Mouse (Mus musculus): ENCODE data around the gene Sergef. TPM values are rescaled to one million over a fixed set of nuclear protein-coding genes. Genes with fewer than 3 reads are reported as not detected.

The Sergef gene
- polyA plus RNA-seq, 1 experiment from 2014 or later = 9.7 TPM

DNA sequence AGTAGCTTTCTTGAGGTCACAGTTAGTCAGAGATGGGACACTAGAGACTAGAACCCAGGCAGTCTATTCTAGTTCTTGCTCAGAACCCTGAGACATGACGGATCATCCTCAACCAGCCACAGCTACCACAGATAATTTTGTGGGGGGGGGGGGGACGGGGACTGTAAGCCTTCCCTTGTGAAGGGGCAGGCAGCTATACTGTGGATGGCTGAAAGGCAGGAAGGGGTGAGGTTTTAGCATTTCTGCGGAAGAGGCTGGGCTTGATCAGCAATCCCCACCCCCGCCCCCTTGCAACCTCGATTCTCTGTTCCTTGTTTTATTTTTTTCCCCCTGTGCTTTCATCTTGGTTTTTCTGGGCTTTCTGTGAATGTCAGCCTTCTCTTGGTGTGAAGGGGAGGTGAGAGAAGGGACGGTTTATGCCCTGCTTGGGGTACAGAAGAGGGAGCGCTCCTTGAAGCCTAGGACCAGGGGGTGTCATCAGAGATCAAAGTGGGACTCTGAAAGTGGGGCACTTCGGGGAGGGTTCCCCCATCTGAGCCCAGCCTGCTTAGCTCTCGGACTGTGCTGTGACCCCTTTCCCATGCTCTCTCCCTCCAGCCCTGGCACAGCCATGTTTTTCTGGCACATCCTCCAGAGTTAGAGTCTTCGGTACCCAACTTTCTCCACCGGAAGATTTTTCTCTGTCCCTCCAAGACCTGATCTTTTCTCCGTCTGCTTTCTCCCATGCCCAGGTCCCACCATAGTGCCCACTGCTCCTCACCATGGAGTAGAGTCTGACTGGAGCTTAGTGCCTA, 245.7 kb downstream of the Sergef start:
- WGBS (ENCODE audit: insufficient replicate concordance) = 24% methylated on average over 11 of the region's 12 CpGs
- Histone ChIP-seq H3K9me3 (replicated peaks) (no peaks in the 10 kb centered on the region), H3K27ac (no peak overlapping the region), H3K9ac (no peak overlapping the region), H3K36me3 (no peaks in the 10 kb centered on the region), H3K4me1 (peaks cover 17% of the 10 kb centered on the region; the same call in 1 of the 2 replicates), H3K4me2 (no peak overlapping the region), H3K4me3 (no peak overlapping the region), H3K27me3 (replicated peaks) (peaks cover 62% of the 10 kb centered on the region)
- ATAC-seq = no peak

Other genes with a start within 250 kb of the Sergef start
- 0.10 and 0.17 TPM in 2 replicates for gene Kcnc1, start 243.3 kb downstream of the Sergef start, polyA plus RNA-seq (2016; fragmentation: Nextera tagmentation; extraction: Ambion mirVana)
- not detected in 2 replicates for gene Tph1, start 32.7 kb upstream of the Sergef start, polyA plus RNA-seq (2016; fragmentation: Nextera tagmentation; extraction: Ambion mirVana)
- 21.0 and 21.5 TPM in 2 replicates for gene Saal1, start 70.9 kb upstream of the Sergef start, polyA plus RNA-seq (2016; fragmentation: Nextera tagmentation; extraction: Ambion mirVana)
- gene Saa3, start 75.9 kb upstream of the Sergef start, polyA plus RNA-seq (2016; fragmentation: Nextera tagmentation; extraction: Ambion mirVana) = 0.35 and 1.1 TPM in 2 replicates
- 1.6 and 2.2 TPM in 2 replicates for gene Saa4, start 92.8 kb upstream of the Sergef start, polyA plus RNA-seq (2016; fragmentation: Nextera tagmentation; extraction: Ambion mirVana)
- 0.23 and 0.39 TPM in 2 replicates for gene Saa1, start 103.2 kb upstream of the Sergef start, polyA plus RNA-seq (2016; fragmentation: Nextera tagmentation; extraction: Ambion mirVana)
- gene Saa2, start 112.0 kb upstream of the Sergef start, polyA plus RNA-seq (2016; fragmentation: Nextera tagmentation; extraction: Ambion mirVana) = not detected in 2 replicates
- 9.7 and 10.7 TPM in 2 replicates for gene Hps5, start 156.3 kb upstream of the Sergef start, polyA plus RNA-seq (2016; fragmentation: Nextera tagmentation; extraction: Ambion mirVana)
- 56.4 and 59.0 TPM in 2 replicates for gene Gtf2h1, start 156.3 kb upstream of the Sergef start, polyA plus RNA-seq (2016; fragmentation: Nextera tagmentation; extraction: Ambion mirVana)
- gene Ldha, start 201.7 kb upstream of the Sergef start, polyA plus RNA-seq (2016; fragmentation: Nextera tagmentation; extraction: Ambion mirVana) = 1,680 and 1,789 TPM in 2 replicates
- gene Ldhc, start 221.4 kb upstream of the Sergef start, polyA plus RNA-seq (2016; fragmentation: Nextera tagmentation; extraction: Ambion mirVana) = 0.15 and 0.22 TPM in 2 replicates